Mouse (Mus musculus) urinary bladder, adult 2 months (tissue): Measurements from ENCODE around the gene Dpysl5. TPM values are rescaled to one million over a fixed set of nuclear protein-coding genes. Genes with fewer than 3 reads are reported as not detected.

Experiments used
- DNase-seq: peaks from one replicate; pipeline ENCODE4 v3.0.0; 2022; ENCODE audit warnings: low spot score
- polyA plus RNA-seq: library from polyadenylated mRNA; depleted of rRNA; stranded (reverse); fragments of >200 nt; gene quantifications from 2 replicates; pipeline ENCODE4 v1.2.3, GENCODE M21; 2012; rRNA removed

The Dpysl5 gene
- polyA plus RNA-seq, 1 experiment = 0.28 TPM

DNA sequence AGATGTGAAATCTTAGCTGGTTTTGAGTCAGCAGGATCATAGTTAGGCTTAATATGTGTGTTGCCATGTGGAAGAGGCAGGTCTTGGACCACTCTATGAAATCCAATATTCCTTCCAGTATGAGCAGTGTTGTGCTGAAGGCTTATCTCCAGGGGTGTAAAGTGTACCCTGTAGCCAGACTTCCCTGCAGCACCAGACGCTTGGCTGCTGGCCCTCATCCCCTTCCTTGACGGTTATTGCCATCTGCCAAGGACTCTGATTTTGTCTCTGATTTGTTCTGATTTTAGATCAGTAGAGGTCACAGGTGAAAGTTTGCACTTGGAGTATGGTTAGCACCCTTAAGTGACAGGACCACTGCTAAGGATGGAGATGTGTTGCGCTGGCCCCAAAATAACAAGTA, 111.7 kb downstream of the Dpysl5 start:
- DNase-seq = no peak

DNA sequence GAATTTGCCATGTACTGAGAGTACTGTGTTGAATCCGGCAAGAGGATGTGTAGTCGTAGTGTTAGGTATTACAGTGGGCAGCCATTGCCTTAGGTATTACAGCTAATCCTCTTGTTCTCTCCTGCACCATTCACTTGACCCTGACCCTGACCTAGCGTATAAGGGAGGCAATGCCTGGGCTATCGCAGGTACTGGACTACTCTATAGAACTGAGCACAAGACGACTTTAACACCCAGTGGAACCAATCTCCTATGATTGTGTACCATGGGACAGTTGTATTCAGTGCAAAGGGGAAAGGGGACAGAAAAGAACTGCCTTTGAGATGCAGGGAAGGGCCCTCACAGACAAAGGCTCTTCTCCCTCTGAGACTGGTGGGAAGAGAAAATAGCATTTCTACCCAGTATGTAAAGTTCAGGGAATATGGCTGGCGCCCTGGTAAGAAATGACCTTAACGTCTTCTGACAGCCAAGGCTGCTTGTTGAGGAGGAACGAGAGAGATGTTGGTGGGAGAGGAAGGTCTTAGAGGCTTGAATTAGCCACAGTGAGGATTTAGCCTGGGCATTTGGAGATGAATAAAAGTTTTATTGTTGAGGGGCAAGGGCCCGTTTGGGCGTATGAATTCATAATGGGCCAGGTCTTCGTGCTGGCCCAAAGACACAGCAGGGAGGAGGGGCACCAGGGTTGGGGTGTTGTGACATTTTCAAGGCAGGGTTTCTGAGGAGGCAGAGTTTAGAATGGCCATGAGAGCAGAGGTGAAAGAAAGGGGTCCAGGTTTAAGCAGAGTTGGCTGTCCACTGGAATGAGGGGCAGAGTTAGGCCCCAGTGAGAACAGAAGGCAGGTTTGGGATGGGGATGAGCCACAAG, 113.0 kb downstream of the Dpysl5 start:
- no peak for DNase-seq

DNA sequence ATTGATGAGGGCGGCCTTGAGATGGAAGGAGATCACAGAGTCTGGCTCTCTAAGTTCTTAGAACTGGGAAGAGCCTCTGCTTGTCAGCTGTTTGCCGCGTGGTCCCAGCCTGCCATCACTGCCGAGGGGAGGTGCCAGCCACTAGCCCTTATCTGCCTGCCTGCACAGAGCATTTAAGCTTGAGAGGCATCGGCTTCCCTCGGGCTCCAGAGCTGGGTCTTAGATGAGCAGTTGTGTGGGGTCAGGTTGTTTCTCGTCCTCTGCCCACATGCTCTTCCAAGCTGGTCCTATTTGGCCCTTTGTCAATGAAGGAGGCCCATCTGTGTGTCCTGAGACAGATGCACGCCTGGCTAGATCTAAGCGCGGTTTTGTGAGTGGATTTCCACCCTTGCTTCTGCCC, 113.8 kb downstream of the Dpysl5 start:
- DNase-seq = no peak

DNA sequence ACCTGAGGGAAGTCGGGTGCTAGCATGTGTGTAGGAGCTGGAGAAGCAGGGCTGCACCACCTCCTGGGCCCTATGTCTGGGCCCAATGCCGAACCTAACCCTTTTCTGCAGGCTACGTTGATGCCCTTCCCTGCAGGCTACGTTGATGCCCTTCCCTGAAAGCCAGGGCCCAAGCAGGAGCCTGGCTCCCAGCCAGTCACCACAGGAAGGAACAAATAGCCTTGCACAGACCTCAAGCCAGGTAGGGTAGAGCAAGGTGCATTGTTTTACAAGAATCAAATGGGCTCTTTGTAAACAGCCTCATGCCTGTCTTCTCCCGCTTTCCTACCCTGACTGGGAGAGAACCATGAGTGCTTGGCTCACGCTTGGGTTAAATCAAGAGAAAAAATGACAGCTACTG, 114.5 kb downstream of the Dpysl5 start:
- no peak for DNase-seq

DNA sequence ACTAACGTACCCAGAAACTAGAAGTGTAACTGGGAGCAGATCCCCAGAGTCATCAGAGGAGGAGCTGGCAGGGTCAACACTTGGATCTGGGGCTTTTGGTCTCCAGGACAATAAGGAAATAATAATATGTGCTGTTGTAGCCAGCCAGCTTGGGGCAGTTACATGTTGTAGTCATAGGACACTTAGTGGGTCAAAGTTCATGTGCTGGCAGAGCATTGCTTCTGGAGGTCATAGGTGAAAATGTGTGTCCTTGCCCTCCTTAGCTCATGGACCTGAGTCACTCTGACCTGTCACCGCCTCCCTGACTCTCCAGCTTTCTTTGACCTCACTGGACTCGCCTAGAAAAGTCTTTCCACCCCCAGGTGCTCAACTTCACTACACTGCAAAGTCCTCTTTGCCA, 122.1 kb downstream of the Dpysl5 start:
- no peak for DNase-seq

DNA sequence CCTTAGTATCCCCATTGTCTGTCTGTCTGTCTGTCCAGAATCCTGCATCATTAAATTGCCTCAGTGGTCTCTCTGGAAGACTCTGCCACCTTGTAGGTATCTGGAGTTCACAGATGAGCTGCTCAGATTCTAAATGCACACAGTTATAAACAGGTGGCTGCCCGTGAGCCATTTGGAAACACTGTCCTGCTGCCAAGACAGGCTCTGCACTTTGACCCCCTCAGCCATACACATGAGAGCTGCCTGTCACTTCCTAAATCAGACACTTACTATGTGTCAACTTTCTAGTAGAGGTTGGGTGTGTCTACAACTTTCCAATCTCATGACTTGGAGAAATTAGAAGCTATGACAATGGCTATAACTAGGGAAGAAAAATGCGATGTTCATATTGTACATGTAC, 128.4 kb downstream of the Dpysl5 start:
- no peak for DNase-seq

DNA sequence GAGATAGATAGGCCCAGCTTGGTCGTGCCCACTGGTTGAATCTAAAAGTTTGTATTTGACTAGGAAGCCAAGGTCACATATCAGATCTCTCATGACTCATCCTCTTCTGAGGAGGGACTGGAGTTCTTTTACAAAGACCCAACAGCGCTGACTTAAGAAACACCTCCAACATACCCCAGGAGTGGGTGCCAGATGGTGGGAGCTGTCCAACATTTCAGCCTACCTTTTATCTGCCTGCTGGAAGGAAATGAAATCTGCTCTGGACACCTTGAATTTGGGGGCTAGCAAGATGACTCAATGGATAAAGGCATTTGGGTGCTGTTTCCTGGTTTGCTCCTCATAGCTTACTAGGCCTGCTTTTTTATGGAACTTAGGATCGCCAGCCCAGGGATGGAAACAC, 130.5 kb downstream of the Dpysl5 start:
- DNase-seq = no peak

Other genes starting within 250 kb of the Dpysl5 start
- gene Otof, start 249.6 kb upstream of the Dpysl5 start, polyA plus RNA-seq = 0.11 and 0.13 TPM in 2 replicates
- gene 1700001C02Rik, start 245.5 kb upstream of the Dpysl5 start, polyA plus RNA-seq = 0.10 TPM in 2 replicates
- 0.32 and 0.40 TPM in 2 replicates for gene Cib4, start 165.7 kb upstream of the Dpysl5 start, polyA plus RNA-seq
- 15.1 and 28.4 TPM in 2 replicates for gene Kcnk3, start 123.4 kb upstream of the Dpysl5 start, polyA plus RNA-seq
- gene Slc35f6, start 63.6 kb upstream of the Dpysl5 start, polyA plus RNA-seq = 51.3 and 51.9 TPM in 2 replicates
- gene Cenpa, start 44.8 kb upstream of the Dpysl5 start, polyA plus RNA-seq = 7.9 and 9.9 TPM in 2 replicates
- gene Mapre3, start 103.1 kb downstream of the Dpysl5 start, polyA plus RNA-seq = 51.9 and 59.3 TPM in 2 replicates
- 52.8 and 60.7 TPM in 2 replicates for gene Tmem214, start 156.4 kb downstream of the Dpysl5 start, polyA plus RNA-seq
- 16.5 and 16.6 TPM in 2 replicates for gene Agbl5, start 177.1 kb downstream of the Dpysl5 start, polyA plus RNA-seq
- 268 and 335 TPM in 2 replicates for gene Ost4, start 196.2 kb downstream of the Dpysl5 start, polyA plus RNA-seq
- gene Emilin1, start 201.8 kb downstream of the Dpysl5 start, polyA plus RNA-seq = 59.2 and 104 TPM in 2 replicates
- gene Khk, start 209.9 kb downstream of the Dpysl5 start, polyA plus RNA-seq = 38.4 and 38.9 TPM in 2 replicates
- 14.0 and 15.0 TPM in 2 replicates for gene Cgref1, start 234.0 kb downstream of the Dpysl5 start, polyA plus RNA-seq
- 166 and 214 TPM in 2 replicates for gene Preb, start 248.8 kb downstream of the Dpysl5 start, polyA plus RNA-seq